Mouse (Mus musculus): ENCODE results near the gene Piezo1.

Gene Piezo1

DNA sequence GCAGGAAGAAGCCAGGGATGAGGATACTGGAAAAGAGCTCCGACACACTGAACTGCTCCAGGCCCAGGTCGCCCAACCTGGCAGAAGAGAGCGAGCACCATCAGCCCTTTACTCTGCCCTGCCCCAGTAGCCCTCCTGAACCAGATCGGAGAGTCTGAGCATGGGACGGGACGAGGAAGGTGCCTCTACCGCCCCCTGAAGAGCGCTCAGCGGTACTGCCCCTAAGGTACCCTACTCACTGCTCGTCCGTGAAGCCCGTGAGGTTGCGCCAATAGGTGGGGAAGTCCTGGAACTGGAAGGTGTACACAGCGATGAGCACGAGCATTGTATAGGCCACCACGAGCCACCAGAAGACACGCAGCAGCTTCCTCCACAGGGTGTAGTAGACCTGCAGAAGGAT is 53.2 kb downstream of the Piezo1 start:
- DNase-seq (ENCODE audit: low spot score in 2 of 2), result no peak

DNA sequence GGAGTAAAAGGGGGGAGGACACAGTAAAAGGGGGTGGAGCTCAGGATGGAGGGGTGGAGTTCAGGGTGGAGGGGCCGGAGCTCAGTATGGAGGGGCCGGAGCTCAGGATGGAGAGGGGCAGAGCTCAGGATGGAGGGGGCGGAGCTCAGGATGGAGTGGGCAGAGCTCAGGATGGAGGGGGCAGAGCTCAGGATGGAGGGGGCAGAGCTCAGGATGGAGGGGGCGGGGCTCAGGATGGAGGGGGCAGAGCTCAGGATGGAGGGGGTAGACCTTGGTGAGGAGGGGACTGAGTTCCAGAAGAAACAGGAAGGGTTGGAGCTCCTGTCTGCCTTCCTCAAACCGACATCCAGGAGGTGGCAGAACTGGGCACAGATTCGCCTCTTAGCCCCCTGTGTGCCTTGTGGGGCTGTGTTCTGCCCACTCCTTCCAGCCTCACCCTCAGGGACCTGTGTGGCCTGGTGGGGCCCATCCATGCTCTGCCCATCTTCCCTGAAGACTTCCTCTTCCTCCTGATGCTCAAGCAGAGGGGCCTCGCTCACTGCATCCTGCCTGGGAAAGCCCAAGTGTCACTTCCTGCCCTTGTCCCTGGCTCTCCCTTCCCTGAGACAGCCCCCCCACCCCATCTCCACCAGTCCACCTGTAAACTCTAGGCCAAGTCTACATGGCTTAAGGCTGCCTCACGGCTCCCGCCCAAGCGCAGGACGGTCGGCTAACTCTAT is 54.0 kb downstream of the Piezo1 start:
- no peak for DNase-seq (ENCODE audit: low spot score in 2 of 2)

DNA sequence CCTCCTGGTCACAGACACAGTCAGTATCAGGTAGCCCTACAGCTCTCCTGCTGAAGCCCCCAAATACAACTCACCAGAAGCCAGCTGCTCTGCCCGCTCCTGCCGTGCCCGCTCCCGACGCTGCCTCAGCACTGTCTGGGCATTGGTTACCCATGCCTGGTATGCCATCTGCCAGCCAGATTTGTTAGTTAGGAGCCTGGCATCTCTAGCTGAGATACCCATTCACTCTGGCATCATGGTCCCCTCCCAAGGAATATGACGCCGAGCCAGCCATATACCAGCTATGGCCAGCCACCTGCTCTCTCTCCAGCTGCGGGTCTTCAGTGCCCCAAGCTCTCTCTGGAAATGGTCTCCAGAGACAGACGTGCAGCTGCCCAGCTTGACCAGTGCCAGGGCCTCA is 62.7 kb downstream of the Piezo1 start:
- no peak for DNase-seq (ENCODE audit: low spot score in 2 of 2)

DNA sequence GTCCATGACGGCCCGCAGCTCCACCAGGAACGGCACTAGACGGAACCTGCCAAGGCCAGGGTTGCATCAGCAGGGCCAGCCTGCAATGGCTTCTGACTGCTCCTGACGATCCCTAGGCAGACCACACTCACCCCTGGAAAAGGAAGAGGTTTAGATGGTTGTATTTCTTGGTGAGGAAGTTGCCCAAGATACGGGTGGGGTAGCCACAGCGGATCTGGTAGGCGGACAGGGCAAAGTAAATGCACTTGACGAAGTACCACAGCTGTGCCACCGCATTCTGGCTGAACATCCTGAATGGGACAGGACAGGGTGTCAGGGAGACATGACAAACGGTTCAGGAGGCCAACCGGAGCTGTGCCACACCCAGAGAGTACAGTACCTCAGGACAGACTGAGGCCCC is 66.3 kb downstream of the Piezo1 start:
- no peak for DNase-seq (ENCODE audit: low spot score in 2 of 2)

DNA sequence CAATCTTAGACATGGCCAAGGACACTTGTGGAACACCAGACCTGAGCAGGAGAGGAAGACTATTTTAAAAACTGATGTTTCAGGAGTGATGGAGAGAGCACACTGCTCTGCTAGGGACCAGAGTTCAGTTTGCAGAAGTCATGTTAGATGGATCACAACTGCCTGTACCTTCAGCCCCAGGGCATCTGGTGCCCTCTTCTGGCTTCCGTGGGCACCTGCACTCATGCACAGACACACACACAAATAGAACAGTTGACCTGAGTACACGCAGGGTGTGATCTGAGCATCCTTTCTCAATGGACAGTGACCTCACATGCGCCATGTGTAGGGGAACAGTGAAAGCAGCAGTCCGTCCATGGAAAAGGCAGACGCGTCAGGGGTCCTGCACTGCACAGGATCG is 67.3 kb downstream of the Piezo1 start:
- no peak for DNase-seq (ENCODE audit: low spot score in 2 of 2)

DNA sequence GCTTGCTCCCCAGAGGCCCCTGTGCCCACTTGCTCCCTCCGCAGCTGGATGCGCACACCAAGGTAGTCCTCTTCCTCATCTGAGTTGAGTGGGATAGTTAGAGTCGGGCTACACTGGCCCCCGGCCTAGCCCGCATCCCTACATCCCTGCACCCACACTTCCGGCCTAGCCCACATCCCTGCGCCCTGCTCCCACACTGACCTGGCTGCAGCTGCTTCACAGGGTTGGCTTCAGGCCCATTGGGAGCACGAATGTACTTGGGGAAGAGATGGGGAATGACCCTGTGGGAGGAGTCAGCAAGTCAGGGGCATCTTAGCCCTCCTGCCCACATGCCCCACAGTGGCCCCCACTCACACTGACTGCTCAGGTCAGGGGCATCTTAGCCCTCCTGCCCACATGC is 68.7 kb downstream of the Piezo1 start:
- DNase-seq (ENCODE audit: low spot score in 2 of 2), result no peak

DNA sequence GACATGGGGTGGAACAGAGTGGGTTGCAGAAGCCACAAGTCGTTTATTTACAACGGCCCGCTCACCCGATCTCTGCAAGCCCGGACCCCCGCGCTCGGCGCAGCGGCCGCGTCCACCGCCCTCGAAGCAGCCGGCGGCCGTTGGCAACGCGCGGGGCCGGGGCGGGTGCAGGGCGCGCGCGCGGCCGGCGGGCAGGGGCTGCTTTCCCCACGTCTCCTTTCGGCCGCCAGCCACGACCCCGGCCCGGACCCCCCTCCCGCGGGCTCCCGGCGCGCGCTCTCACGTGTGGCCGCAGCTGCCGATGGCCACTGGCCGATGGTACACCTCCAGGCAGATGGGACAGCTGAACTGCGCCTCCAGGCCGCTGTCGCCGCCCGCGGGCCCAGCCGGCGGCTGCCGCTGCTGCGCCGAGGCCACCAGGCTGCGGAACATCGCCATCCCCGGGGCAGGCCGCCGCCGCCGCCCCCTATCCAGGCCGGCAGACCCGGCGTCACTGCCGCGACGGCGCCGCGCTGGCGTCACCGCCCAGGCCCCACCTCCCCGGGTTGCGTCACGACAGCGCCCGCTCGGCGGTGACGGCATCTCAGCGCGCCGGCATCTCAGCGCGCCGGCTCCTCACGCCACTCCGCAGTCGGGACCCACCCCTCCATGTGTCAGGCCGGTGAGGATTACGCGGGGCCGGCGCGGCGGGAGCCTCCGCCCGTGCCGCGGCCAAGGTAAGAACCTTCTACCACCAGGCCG is 75.4 kb downstream of the Piezo1 start, which contains the start of the genes Rnf166 and Ctu2:
TSS of gene Rnf166 (minus strand) at position 485 of the 741 bp plus-strand sequence.
TSS of gene Ctu2 (plus strand) at position 564 of the 741 bp plus-strand sequence.
- DNase-seq (ENCODE audit: low spot score in 2 of 2), result peak; percentile 92 to 98

DNA sequence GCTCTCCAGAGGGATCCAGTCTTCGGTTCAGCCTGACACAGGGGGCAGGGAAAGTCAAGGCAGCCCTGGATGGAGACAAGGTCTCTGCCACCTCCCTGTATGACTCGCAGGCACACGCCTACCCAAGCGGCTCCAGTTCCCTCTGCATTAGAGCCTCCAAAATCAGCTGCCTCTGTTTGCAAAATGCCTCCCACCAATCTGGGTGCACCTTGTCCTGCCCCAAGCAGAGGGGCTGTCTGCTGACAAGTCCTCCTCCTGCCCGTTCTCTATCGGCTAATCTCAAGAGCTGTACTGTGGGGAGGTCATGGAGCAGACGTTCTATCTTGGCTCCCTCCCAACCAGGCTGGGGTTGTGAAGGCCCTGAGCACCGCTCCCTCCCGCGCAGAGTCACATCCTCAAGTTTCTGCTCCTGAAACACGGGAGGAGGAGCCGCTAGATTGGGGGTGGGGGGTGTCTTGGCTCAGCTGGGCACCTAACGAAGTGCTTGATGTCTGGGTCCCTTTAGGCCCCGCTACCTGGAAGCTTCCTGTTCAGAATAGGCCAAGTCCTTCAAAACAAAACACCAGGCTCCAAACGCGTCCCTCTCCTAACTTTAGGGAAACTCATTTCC is 76.1 kb downstream of the Piezo1 start:
- peak; percentile 54 to 75 for DNase-seq (ENCODE audit: low spot score in 2 of 2)

DNA sequence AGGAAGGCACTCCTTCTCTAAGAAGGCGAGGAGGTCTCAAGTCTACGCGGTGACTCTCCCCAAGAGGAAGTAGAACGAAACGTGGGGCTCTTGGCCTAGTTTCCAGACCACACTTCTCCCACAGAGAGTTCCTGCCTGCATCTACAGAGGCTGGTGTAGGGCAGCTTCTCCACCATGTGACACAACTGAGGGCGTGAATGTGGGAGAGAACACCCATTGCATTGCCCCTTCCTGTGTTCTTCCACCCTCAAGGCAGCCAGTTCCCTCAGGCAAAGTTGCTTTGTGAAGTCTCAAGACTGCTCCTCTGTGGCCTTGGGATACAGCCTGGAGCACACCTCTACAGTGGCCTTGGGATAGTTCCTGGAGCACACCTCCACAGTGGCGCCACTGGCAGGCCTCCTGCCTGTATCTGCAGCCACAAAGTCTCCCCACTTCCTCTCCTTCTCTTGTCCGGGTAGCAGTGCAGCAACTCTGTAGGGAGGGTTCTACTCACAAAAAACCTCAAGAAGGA is 77.2 kb downstream of the Piezo1 start:
- no peak for DNase-seq (ENCODE audit: low spot score in 2 of 2)

DNA sequence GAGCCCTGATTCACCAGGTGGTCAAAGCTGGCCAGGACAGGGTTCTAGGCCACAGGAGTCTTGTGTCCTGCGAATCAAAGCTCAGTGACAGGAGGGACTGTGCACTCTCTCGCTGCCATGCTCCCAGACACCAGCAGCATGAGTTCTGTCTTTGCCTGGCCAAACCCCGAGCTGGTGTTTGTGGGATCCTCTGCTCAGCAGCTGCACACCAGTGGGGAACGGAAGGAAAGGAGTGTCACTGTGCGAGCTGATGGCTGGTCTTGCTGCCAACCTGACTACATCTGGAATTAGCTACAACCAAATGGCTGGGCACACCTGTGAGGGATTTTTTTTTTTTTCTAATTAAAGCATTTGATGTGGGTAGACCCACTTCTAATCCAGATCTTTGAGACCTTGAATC is 80.4 kb downstream of the Piezo1 start:
- no peak for DNase-seq (ENCODE audit: low spot score in 2 of 2)

DNA sequence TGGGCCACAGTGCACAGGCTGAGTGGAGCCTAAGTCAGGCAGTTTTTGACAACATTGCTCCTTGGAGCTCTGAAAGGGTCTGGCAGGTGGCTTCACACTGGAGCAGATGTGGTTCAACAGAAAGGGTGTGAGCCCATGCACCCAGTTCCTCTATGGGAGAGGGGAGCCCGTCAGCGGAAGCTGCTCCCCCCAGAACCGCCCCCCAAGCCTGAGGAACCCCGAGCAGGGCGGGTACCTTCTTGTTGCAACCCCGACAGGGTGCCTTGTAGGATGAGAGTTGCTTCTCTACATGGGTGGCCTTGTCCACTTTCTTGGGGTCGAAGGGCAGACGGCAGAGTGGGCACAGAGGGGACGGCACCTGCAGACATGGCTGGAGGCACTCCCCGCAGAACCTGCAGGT is 81.2 kb downstream of the Piezo1 start:
- no peak for DNase-seq (ENCODE audit: low spot score in 2 of 2)

DNA sequence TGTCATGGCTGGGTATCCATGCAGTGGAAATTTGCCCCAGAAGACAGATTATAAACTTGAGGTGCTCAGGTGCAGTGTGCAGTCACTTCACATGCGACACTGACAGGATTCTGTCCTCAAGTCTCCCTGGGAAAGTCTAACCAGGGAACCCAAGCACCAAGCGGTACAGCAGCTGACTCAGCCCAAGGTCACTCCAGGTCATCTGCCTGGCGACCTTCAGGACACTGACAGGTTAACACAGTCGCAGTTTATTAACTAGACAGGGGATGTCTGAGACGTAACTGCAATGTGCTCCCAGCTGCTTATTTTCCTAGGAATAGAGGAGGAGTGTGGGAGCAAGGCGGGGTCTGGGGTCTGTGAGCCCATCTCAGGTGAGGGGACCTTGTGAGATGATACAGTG is 81.7 kb downstream of the Piezo1 start:
- DNase-seq (ENCODE audit: low spot score in 2 of 2), result no peak

DNA sequence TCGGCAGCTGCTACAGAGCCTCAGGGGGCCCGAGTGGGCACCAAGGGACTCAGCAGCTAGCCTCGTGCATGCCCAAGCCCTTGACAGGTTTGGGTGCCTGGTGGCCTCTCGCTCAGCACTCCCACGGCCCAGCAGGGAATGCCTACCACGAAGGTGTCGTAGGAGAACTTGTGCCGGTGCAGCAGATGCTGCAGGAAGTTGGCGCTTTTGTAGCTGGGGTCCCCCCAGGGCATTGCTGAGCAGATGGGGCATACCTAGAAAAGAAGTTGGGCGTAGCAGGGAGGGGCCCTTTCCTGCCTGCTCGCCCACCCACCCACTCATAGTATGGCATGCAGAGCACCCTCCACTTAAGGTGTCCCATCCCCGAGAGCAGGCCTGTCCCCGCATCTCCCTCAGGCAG is 83.3 kb downstream of the Piezo1 start:
- DNase-seq (ENCODE audit: low spot score in 2 of 2), result no peak

DNA sequence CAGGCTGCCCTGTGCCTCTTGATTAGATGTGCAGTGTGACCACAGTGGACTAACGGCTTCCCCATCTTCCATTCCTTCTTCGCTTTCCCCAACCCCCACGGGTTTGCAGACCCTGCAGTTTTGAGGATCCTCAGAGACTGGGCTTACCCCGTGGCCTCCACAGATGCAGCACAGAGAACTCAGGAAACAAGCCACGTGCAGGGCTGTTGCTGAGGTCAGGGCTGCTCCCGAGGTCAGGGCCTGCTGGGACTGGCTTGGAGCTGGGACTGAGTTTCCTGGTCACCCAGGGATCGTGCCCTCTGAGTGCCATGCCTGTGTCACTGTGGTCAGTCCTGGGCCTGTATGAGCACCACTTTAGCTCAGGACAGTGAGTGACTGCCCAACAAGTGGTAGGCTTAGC is 86.1 kb downstream of the Piezo1 start:
- DNase-seq (ENCODE audit: low spot score in 2 of 2), result no peak

DNA sequence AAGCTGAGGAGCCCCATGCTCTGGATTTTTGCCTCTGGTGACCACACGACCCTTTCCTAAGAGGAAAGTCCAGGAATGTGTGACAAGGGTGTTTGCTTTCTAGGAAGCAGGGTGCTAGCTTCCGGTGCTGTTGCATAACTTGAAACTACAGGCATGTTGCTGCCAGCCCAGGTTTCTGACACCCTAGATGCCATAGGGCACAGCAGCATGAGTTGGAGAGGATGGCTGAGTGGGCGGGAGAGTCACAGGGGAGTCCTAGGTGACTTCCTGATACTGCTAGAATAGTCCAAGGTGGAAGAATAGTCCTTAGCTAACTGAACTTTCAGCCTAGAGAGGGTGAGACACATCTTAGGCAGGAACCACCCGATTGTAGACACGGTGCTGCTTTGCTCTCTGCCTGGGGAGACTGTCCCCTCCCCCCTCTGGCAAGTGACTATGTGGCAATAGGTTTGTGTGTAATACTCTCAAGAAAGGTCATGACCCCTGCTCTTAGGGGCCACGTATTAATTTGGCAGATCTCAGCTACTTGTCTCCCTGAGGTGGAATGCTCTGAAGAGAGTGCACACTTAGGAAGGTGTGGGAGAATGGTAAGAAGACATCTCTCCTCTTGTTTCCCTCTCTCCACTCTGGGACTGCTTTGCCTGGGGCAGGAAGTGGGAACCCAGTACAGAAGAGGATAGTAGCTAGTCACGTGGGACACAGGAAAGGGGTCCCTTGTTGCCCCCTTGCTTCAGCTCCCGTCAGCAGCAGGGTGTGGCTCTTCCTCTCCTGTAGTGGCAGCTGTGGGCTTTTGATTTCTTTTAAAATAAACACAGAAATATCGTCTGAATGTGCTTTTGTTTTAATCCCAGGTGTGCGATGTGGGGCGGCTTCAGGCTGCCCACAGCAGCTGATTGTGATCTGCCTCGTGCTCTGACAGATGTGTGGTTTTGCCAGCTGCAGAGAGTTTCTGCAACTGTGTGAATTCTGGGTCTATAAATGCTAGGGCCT is 87.2 kb downstream of the Piezo1 start:
- DNase-seq (ENCODE audit: low spot score in 2 of 2), result no peak

DNA sequence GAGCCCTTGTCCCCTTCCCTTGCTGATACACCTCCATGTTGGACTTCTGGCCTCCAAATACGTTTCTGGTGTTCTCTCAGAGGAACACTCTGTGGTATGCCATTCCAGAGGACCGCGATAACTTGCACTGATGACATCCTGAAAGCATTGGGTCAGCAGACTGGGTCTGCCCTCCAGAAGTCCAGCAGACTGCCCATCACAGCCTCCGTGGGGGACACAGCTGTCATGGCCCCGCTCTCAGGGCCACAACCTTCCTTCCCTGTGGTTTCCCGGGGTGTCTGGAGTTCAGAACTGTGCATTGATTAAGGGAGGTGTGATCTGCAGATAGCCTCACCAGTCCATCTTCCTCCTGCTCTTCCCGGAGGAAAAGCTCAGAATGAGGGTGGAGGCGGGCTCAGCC is 88.6 kb downstream of the Piezo1 start:
- no peak for DNase-seq (ENCODE audit: low spot score in 2 of 2)

DNA sequence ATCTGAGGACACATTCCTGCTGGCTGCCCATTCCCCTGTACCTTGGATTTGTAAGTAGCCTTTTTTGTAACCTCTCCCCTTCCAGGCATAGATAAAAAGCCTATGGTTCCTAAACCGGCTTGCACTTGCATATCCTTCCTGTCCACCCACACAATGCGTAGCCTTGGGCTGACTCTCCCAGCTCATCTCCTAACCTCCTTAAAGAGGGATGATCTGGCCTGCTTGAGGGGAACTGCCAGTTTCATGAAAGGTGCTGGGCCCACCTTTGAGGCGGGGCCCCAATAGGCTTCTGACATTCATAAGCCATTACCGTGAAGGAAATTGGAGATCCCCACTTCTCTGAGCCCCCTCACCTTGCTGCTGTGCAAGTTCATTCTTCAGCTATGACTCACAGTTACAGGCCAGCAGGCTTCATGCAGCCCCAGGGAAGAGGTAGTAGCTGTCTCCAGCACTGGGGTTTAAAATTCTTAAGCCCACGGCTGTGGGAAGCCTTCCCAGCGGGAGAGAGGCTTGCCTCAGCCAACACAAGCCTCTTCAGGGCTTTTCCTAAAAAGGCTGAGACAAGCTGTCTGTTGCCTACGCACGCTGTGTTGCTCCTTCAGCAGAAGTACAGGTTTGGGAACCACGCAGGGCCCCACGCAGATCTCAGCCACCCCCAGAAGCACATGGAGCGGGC is 89.5 kb downstream of the Piezo1 start:
- no peak for DNase-seq (ENCODE audit: low spot score in 2 of 2)

DNA sequence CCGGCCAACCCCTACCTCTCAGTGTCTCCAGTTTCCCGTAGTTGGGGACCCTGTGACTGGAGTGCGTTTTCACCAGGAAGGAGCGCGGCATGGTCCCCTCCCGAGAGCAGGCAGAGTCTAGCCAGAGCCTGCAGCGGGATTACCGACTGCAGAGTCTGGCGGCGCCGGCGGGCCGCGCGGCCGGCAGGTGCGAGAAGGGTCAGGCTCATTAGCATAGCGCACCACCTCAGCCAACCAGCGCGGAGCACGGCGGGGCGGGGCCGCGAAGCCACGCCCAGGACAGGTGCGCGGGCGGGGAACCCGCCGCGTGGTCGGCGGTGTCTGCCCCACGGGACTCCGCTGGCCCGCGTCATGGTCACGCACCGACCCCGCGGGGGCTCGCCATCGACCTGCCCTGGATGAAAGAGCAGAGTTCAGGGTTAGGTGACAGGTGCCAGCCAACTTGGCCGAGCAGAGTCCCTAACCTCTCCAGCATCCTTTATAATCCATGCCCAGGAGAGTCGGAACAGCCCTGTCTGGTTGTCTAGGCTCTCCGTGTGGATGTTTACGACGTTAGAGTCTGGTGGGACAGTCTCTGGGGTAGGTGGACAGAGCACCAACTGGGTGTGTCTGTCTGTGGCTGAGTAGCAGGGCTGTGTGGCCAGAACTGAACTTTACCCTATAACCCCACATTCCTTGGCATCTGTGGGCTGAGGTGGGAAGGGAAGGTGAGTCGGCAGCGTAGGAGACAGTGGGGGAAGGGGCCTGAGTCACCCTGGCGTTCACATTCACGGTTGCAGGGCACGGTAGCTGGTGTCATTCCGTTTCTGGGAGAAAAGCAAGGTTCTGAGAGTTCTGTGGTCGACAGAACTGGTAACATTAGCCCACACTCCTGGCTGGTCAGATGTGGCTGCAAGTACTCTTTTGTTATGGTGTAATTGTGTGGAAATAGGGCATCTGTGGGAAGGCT is 90.3 kb downstream of the Piezo1 start, which contains the start of gene Snai3:
TSS of gene Snai3 (minus strand) at position 210 of the 949 bp plus-strand sequence.
- DNase-seq (ENCODE audit: low spot score in 2 of 2), result peak; percentile 62 to 81

DNA sequence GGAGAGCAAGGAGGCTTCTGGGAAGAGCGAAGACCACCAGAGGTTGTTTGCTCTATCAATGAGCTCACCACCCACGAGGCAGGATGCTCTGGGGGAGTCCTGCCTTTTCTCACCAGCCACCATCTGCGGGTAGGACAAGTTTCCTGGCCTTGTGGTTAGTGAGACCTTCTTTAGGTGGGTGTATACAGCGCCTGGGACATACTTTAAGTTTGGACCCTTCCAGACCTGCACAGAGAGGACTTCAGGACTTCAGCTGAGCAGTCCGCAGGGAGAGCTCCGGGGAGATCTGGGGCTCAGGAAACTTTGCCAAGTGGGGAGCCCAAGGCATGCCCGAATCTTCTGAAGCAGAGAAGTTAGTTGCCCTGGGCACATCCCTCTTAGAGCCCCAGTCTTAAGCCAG is 91.1 kb downstream of the Piezo1 start:
- no peak for DNase-seq (ENCODE audit: low spot score in 2 of 2)
